Mouse (Mus musculus) granulocyte monocyte progenitor cell, adult 5-6 weeks (primary cell): ENCODE results near the gene Bscl2. TPM values are rescaled to one million over a fixed set of nuclear protein-coding genes. Genes with fewer than 3 reads are reported as not detected.
A peak's percentile ranks its signal among the peaks of the same experiment; 100 is the strongest.
"Not testable (repeated sequence)": the region's sequence is repeated elsewhere in the genome, so short reads cannot be mapped to it uniquely, and the experiment has no call there.

Experiments
- ATAC-seq: replicated peaks from 2 replicates; pipeline ENCODE4 v1.8.0; 2016; ENCODE audit warnings: mild to moderate bottlenecking, moderate TSS enrichment, inconsistent platforms; ENCODE audit not compliant: poor library complexity, severe bottlenecking
- total RNA-seq, 2 experiments: library from RNA; stranded (forward) in 1 of 2; stranded (reverse) in 1 of 2; fragments of 200-712, 200-1000 nt in 1 of 2; fragments of >200 nt in 1 of 2; fragmentation: Nextera tagmentation in 1 of 2; gene quantifications; 2 replicates each; pipeline ENCODE4 v1.2.3; 2014 to 2017

The Bscl2 gene
- total RNA-seq, 2 experiments from 2014 or later: 33.9 to 61.8 TPM

DNA sequence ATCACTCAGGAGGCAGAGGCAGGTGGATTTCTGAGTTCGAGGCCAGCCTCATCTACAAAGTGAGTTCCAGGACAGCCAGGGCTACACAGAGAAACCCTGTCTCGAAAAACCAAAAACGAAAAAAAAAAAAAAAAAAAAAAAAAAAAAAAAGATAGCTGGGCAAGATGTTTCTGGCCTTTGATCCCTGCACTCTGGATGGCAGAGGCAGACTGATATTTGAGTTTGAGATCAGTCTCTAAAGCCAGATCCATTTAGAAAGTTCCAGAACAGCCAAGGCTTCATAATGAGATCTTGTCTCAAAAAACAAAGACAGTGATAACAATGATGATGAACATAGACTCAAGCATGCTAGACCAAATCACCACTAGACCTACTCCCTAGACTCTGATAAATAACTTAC is 33.1 kb downstream of the Bscl2 start:
- not testable (repeated sequence) for ATAC-seq

GRCm38 (mm10) chr19:8870838-8871237 is 33.6 kb downstream of the Bscl2 start:
- ATAC-seq: 0 out of 2 replicates have a peak, but pooled peaks have one; percentile 19

DNA sequence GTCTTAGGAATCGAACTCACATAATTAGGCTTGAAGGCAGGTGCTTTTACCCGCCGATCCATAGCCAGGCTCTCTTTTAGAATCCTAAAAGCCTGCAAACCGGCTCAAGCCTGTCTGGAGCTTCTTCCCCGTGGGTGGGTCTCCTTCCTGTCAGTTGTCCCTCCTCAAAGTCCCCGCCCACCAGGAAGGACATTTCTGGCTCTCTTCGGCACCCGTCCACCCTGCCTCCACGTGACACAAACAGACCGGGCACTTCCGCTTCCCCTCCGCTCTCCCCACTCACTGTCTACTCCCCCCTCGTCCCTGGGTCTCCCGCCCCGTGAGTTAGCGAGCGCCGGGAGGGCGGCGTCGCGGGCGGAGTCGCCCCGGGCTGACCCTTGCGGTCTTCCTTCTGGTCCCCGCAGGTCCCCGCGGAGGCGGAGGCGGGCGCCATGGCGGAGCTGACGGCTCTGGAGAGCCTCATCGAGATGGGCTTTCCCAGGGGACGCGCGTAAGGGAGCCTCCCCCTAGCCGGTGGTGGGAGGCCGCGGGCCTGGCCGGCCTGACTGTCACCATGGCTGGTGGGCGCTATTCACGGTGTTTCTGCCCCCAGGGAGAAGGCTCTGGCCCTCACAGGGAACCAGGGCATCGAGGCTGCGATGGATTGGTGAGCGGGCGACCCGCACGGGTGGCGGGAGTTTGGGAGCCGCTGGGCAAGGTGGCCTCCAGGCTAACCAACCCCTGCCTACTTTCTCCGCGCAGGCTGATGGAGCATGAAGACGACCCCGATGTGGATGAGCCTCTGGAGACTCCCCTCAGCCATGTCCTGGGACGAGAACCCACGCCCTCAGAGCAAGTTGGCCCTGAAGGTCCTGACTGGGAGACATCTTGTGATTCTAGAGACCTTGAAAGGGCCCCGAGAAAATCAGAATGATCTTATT is 34.3 kb downstream of the Bscl2 start, which contains the start of gene Ubxn1:
Gene Ubxn1, plus strand, starts transcription at position 230 of the 920 bp plus-strand sequence.
- peak; percentile 99 for ATAC-seq

DNA sequence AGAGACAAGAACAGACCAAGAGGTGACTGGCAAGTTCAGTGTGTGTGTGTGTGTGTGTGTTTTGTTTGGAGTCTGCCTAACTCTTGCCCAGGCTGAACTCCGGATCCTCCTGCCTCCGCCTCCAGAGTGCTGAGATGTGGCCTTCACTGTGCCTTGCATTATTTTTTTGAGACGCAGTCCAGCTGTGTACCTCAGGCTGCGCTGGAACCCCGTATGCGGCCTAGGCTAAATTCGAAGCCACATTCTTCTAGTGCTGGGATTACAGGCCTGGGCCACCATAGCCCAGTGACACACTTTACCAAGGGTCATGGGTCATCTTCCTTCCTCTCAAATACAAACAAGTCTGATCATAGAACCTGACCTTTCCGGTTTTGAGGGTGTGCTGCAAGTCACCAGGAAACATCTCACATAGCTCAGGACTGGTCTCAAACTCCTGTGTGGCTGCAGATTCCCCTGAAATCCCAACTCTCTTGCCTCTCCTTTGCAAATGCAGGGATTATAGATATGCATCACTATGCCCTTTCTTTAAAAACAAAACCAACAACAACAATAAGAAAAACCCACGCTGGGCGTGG is 35.1 kb downstream of the Bscl2 start:
- no peak for ATAC-seq

GRCm38 (mm10) chr19:8875031-8875430 is 37.8 kb downstream of the Bscl2 start:
- no peak for ATAC-seq

GRCm38 (mm10) chr19:8880311-8881033 is 43.2 kb downstream of the Bscl2 start, which contains the start of gene Uqcc3:
Uqcc3 (minus strand) TSS chr19:8880923.
- peak; percentile 94 for ATAC-seq

DNA sequence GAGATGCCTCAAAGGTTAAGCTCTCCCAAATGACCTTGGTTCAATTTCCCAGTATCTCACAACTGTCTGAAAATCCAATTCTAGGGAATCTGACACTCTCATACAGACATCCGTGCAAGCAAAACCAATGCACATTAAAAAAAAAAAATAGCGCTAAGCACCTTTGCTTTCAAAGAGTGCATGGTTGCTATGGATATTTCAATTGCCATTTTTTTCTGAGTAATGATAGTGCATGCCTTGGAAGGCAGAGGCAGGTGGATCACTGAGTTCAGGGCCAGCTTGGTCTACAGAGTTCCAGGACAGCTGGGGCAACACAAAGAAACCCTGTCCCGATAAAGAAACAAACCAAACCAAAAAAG is 43.7 kb downstream of the Bscl2 start:
- ATAC-seq: peak; percentile 6; the same call in 1 of the 2 replicates

- ATAC-seq: no peak
Measured at GRCm38 (mm10) chr19:8883616-8884015, 46.3 kb downstream of the Bscl2 start, which contains the start of the genes Lbhd1 and Gm49403. Lbhd1 (plus strand) TSS chr19:8883732. Gm49403 (plus strand) TSS chr19:8883930.

DNA sequence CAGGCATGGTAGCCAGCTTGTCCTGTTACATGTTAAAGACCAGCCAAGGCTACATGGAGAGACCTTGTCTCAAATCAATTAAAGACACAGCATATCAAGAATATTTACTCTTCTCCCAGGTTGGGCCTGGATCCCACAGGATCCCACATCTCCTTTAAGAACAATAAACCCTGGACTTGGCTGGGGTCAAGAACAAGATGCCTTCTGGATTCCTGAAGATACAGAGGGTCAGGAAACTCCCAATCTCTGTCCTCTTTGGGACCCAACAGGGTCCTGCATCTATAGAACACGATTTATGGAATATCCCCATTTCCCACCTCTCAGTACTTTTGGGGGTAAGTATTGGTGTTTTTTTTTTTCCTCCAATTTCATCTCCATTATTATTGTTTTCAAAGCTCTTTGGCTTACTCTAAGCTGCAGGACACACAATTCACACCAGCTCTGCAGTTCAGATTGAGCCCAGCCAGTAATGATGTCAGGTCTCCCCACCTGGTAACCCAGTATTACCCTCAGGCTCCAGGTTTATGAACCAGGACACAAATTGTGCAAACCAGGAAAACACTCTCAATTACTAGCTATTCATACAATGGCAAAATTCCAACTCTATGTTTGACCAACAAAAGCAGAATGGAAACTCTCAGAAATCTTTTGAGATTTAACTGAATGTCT is 49.8 kb downstream of the Bscl2 start:
- ATAC-seq: no peak

- ATAC-seq: no peak
Measured at GRCm38 (mm10) chr19:8887585-8888463, 50.6 kb downstream of the Bscl2 start.

GRCm38 (mm10) chr19:8888511-8889385 is 51.5 kb downstream of the Bscl2 start, which contains the start of the genes 1810009A15Rik and Gm49416:
1810009A15Rik (plus strand) TSS chr19:8888853.
Gm49416 (plus strand) TSS chr19:8888926.
- peak; percentile 87 for ATAC-seq

DNA sequence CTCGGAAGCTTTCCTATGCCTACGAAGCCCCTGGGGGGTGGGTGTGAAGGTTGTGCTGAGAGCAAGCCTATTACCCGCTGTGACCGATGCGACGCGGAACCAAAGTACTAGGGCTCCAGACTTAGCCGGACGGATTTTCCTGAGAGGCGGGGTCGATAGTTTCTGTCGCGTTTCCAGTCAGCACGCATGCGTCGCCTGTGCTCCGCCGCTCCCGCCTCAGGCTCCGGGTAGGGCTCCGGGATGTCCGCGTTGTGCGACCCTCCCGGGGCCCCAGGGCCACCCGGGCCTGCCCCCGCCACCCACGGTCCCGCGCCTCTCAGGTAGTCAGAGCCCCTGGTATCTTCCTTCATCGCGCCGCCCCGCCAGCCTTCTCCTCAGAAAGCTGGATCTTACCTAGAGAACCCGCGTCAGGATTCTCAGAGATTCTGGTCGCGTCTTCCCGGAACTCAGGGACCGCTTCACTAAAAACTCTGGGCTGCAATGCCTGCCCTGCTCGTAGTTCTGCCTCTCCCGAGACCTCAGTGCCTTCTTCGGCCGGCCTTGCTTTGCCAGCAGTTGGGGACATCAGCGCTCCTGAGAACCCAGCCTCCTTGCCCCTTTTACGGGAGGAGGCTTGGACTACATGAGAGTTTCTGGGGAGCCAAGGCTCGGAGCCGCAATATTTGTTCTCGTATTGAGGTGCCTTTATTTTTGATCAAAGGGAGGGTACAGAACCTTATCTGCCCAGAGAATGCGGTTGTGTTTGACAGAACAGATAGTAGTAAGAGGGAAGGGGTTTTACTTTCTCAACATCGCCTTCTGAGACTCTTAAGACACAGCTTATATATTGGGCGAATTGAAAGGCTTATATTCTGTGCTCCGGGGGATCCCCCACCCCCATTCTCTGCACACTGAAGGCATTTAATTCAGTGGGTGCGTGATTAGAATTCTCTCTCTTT is 55.8 kb downstream of the Bscl2 start, which contains the start of gene Ints5:
Gene Ints5, plus strand, starts transcription at position 177 of the 938 bp plus-strand sequence.
- peak; percentile 67 for ATAC-seq

GRCm38 (mm10) chr19:8895397-8895960 is 58.2 kb downstream of the Bscl2 start:
- no peak for ATAC-seq

- not testable (repeated sequence) for ATAC-seq
Measured at GRCm38 (mm10) chr19:8896231-8896630, 59.0 kb downstream of the Bscl2 start.

DNA sequence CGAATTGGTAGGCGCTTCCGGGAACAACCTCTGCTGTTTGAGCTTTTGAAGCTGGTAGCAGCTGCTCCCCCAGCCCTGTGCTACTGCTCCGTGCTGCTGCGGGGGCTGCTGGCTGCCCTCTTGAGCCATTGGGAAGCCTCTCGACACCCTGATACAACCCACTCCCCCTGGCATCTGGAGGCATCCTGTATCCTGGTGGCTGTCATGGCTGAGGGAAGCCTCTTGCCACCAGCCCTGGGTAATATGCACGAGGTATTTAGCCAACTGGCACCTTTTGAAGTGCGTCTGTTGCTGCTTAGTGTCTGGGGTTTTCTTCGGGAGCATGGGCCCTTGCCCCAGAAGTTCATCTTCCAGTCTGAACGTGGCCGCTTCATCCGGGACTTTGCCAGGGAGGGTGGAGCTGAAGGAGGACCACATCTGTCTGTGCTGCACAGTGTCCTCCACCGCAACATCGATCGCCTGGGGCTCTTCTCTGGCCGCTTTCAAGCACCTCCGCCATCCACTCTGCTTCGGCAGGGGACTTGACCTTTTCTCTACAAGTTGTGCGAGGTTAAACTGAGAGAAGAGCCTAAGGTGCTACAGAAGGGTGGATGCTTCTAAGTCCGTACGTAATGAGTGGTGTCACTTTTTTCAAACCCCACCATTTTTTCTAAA is 60.1 kb downstream of the Bscl2 start:
- not testable (repeated sequence) for ATAC-seq
